Mouse (Mus musculus): ENCODE measurements around the gene Gjb6. TPM values are rescaled to one million over a fixed set of nuclear protein-coding genes. Genes with fewer than 3 reads are reported as not detected.

The Gjb6 gene
- polyA plus RNA-seq, 1 experiment from 2014 or later, result 24.7 TPM

DNA sequence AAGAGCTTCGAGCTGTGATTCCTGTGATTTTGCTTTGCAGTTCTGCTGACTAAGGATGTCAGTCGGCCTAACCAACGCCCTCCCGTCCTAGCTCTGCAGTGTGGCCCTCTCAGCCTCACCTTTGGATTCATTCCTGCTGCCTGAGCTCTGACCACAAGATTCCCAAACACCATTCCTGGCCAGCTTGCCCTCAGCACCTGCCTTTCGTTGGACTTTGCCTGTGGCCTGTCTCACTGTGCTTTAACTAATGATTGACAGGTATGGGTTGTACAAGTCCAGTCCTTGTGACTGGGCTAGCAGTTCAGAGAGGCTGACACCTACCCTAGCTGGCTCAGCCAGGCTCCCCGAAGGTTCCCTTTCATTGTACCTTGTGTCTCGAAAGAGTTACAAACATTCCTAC, 44.3 kb downstream of the Gjb6 start:
- Histone ChIP-seq H3K4me2 (no peak overlapping the region), H3K9me3 (no peaks in the 10 kb centered on the region), H3K36me3 (no peaks in the 10 kb centered on the region), H3K4me3 (replicated peaks) (no peak overlapping the region), H3K9ac (replicated peaks) (no peak overlapping the region), H3K27ac (no peak overlapping the region), H3K4me1 (replicated peaks) (peaks cover 14% of the 10 kb centered on the region), H3K27me3 (no peaks in the 10 kb centered on the region)
- no peak for ATAC-seq (ENCODE audit: insufficient number of reproducible peaks, insufficient read depth, low FRiP score, low TSS enrichment, low read depth)
- 84% methylated on average over 7 of the region's 7 CpGs for WGBS

GRCm38 (mm10) chr14:57084180-57084668, 49.2 kb downstream of the Gjb6 start:
- ATAC-seq (ENCODE audit: insufficient number of reproducible peaks, insufficient read depth, low FRiP score, low TSS enrichment, low read depth), result no peak
- Histone ChIP-seq H3K27ac (peak overlapping the region; percentile 51), H3K4me1 (replicated peaks) (peaks cover 20% of the 10 kb centered on the region)

DNA sequence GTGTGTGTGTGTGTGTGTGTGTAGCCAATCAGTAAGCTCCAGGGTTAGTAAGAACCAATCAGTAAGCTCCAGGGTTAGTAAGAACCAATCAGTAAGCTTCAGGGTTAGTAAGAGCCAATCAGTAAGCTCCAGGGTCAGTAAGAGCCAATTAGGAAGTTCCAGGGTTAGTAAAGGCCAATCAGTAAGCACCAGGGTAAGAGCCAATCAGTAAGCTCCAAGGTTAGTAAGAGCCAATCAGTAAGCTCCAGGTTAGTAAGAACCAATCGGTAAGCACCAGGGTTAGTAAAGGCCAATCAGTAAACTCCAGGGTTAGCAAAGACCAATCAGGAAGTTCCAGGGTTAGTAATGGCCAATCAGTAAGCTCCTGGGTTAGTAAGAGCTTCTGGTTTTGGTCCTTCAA, 50.5 kb downstream of the Gjb6 start:
- H3K27me3 ChIP-seq, result no peaks in the 10 kb centered on the region
- 100% methylated on average over 1 of the region's 1 CpGs for WGBS
- no peak for ATAC-seq (ENCODE audit: insufficient number of reproducible peaks, insufficient read depth, low FRiP score, low TSS enrichment, low read depth)
- H3K36me3 ChIP-seq, result no peaks in the 10 kb centered on the region
- no peak overlapping the region for H3K27ac ChIP-seq
- 0 out of 2 replicates have a peak, but pooled peaks cover 3% of the 10 kb centered on the region for H3K9me3 ChIP-seq
- no peak overlapping the region for H3K9ac ChIP-seq (replicated peaks)
- H3K4me2 ChIP-seq, result no peak overlapping the region
- peaks cover 20% of the 10 kb centered on the region for H3K4me1 ChIP-seq (replicated peaks)
- no peak overlapping the region for H3K4me3 ChIP-seq (replicated peaks)

More at GRCm38 (mm10) chr14:57084180-57084668, 49.2 kb downstream of the Gjb6 start:
- no peak overlapping the region for H3K4me3 ChIP-seq (replicated peaks)
- H3K9me3 ChIP-seq, result 0 out of 2 replicates have a peak, but pooled peaks cover 3% of the 10 kb centered on the region
- 12% methylated on average over 11 of the region's 11 CpGs for WGBS
- no peak overlapping the region for H3K9ac ChIP-seq (replicated peaks)
- no peaks in the 10 kb centered on the region for H3K36me3 ChIP-seq
- H3K27me3 ChIP-seq, result no peaks in the 10 kb centered on the region
- H3K4me2 ChIP-seq, result no peak overlapping the region

DNA sequence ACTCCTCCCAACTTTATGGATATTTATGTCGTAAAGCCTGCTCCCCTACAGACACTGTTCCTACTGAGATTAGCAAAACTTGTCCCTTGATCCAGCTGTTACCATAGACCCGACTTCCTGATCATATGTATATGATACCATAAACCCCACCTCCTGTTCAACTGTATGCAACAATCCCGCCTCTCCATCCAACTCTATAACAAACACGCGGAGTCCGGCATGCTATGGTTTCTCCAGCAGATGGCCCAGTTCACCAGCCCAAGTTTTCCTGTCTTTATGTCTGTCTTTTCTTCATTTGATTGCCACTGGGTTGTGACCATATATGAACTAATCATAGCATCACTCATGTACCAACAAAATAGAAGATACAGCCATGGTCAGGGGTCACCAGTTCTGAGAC, 57.9 kb downstream of the Gjb6 start:
- Histone ChIP-seq H3K9me3 (no peaks in the 10 kb centered on the region), H3K36me3 (no peaks in the 10 kb centered on the region), H3K9ac (replicated peaks) (no peak overlapping the region), H3K4me1 (replicated peaks) (peaks cover 7% of the 10 kb centered on the region), H3K4me2 (no peak overlapping the region), H3K4me3 (replicated peaks) (no peak overlapping the region), H3K27me3 (no peaks in the 10 kb centered on the region), H3K27ac (no peak overlapping the region)
- ATAC-seq (ENCODE audit: insufficient number of reproducible peaks, insufficient read depth, low FRiP score, low TSS enrichment, low read depth), result no peak
- 85% methylated on average over 6 of the region's 6 CpGs for WGBS

Other genes with a start within 250 kb of the Gjb6 start
- 70.3 and 75.9 TPM in 2 replicates for gene Zmym2, start 247.0 kb downstream of the Gjb6 start, polyA plus RNA-seq (2016; fragmentation: Nextera tagmentation; extraction: Ambion mirVana)
- gene Gja3, start 75.5 kb downstream of the Gjb6 start, polyA plus RNA-seq (2016; fragmentation: Nextera tagmentation; extraction: Ambion mirVana), result 19.5 and 20.5 TPM in 2 replicates
- gene Gjb2, start 28.9 kb downstream of the Gjb6 start, polyA plus RNA-seq (2016; fragmentation: Nextera tagmentation; extraction: Ambion mirVana), result 63.3 and 79.4 TPM in 2 replicates
- gene Gm4491, start 17.7 kb downstream of the Gjb6 start, polyA plus RNA-seq (2016; fragmentation: Nextera tagmentation; extraction: Ambion mirVana), result not detected in 2 replicates